Mouse (Mus musculus): ENCODE measurements around the gene Zfp446. TPM values are rescaled to one million over a fixed set of nuclear protein-coding genes. Genes with fewer than 3 reads are reported as not detected.
A peak's percentile ranks its signal among the peaks of the same experiment; 100 is the strongest.

Zfp446 gene
- polyA plus RNA-seq, 1 experiment from 2014 or later, result 11.2 TPM

DNA sequence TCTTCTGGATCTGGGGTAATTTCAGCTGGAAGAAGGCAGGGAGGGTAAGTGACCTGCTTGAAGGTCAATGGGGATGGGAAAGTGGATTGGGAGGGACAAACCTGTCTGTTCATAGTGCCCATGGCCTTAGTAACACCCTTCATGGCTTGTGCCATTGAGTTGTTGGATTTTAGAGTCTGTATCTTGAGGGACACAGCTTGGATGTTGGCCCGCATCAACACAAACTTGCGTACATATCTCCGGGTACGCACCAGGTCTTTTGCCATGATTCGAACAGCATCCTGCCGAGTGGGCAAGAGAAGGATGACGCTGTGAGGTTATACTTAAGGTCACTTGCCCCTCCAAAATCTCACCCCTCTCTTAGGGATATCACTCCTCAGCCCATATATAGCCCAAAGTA, 54.9 kb downstream of the Zfp446 start:
- no peak for ATAC-seq (replicated peaks; ENCODE audit: low FRiP score)
- Histone ChIP-seq H3K9me3 (replicated peaks) (no peaks in the 10 kb centered on the region), H3K9ac (no peak overlapping the region), H3K4me2 (no peak overlapping the region), H3K27ac (no peak overlapping the region), H3K4me1 (peaks cover 57% of the 10 kb centered on the region), H3K27me3 (no peaks in the 10 kb centered on the region), H3K4me3 (replicated peaks) (no peak overlapping the region), H3K36me3 (peaks cover 79% of the 10 kb centered on the region)
- WGBS, result 91% methylated on average over 7 of the region's 7 CpGs

DNA sequence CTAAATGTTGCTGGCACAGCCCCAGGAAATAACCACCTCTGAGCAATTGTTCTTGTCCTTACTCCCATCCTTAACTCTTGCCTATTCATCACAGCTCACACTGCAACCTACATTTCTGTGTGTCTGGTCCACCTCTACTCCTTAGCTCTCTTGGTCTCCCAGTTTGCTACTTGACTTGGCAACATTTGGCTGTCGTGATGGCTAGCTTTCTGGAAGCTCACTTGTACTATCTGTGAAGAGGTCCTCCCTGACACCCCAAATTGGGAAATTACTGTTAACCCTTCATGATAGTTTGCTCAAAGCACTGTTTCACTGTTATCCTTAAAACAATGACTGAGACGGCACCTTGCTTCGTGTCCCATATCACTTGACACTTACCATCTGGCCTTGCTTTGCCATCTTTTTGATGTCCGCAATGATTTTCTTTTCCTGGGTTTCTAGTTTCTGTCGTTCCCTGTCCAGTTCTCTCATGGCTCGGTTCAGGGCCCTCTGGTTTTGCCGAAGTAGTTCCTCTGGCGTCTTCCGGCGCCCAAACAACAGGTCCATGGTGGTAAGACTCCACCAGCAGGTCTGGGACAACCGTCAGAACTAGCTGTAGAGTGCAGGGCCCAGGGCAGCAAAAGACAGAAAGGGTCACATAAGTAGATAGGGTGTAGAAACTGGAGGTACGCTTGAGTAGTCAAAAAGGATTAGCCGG, 56.0 kb downstream of the Zfp446 start:
- peaks cover 53% of the 10 kb centered on the region for H3K4me1 ChIP-seq
- H3K4me3 ChIP-seq (replicated peaks), result peak overlapping the region; percentile 68
- no peaks in the 10 kb centered on the region for H3K27me3 ChIP-seq
- peaks cover 68% of the 10 kb centered on the region for H3K36me3 ChIP-seq
- peak overlapping the region; percentile 96 for H3K27ac ChIP-seq
- H3K4me2 ChIP-seq, result peak overlapping the region; percentile 89
- no peak for ATAC-seq (replicated peaks; ENCODE audit: low FRiP score)
- H3K9me3 ChIP-seq (replicated peaks), result no peaks in the 10 kb centered on the region
- 37% methylated on average over 13 of the region's 13 CpGs for WGBS
- H3K9ac ChIP-seq, result peak overlapping the region; percentile 77

DNA sequence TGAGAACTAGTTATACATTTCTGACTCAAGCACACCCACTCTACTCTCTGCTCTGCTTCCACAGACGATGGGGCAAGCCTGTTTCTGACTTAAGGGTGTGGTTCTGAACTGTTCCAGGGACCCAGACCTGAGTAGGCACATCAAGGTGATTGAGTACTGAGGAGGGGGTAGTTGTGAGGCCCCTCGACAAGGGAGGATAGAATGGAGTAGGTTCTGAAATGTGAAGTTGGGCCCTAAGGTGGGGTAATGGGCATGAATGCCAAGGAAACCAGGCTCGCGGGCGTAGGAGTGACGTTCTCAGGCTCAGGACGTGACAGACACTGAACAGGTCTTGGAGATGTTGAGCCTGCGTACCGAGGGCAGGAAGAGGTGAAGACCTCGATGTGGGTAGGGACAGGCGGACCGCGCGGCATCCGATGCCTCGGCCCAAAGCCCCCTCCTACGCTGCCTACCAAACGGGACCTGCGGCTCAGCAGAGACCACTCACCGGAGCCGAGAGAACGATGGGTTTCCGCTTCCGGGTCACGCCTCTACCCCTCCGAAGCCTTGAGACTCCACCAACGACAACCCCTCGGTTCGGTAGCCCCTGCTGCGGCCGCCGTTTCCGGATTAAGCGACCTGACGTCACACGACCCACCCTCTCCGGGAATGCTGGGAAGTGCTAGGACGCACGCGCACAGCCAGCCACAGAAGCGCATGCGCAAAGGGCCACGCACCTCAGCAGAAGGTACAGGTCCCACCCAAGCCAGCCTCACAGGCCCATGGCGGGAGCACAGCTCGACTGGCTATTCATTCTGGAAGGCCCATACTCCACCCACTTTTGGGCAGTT, 56.7 kb downstream of the Zfp446 start, which contains the start of gene Chmp2a:
TSS of gene Chmp2a (minus strand) at position 660 of the 830 bp plus-strand sequence.
- Histone ChIP-seq H3K9me3 (replicated peaks) (no peaks in the 10 kb centered on the region), H3K4me3 (replicated peaks) (peak within 1 kb of the TSS; percentile 84), H3K4me1 (peaks cover 54% of the 10 kb centered on the region), H3K36me3 (peaks cover 60% of the 10 kb centered on the region), H3K4me2 (peak within 1 kb of the TSS; percentile 89), H3K27ac (peak within 1 kb of the TSS; percentile 96), H3K27me3 (no peaks in the 10 kb centered on the region), H3K9ac (peak within 1 kb of the TSS; percentile 77)
- WGBS, result 1% methylated on average over 45 of the region's 45 CpGs
- ATAC-seq (replicated peaks; ENCODE audit: low FRiP score), result peak; percentile 77

Other genes with a start within 250 kb of the Zfp446 start
- not detected in 2 replicates for gene Vmn2r56, start 242.8 kb upstream of the Zfp446 start, polyA plus RNA-seq (2015; fragmentation: Nextera tagmentation; extraction: Ambion mirVana)
- 7.9 and 8.9 TPM in 2 replicates for gene Zscan18, start 174.2 kb upstream of the Zfp446 start, polyA plus RNA-seq (2015; fragmentation: Nextera tagmentation; extraction: Ambion mirVana)
- gene Zfp329, start 159.0 kb upstream of the Zfp446 start, polyA plus RNA-seq (2015; fragmentation: Nextera tagmentation; extraction: Ambion mirVana), result 15.8 and 16.4 TPM in 2 replicates
- gene Zfp110, start 143.1 kb upstream of the Zfp446 start, polyA plus RNA-seq (2015; fragmentation: Nextera tagmentation; extraction: Ambion mirVana), result 32.3 and 34.0 TPM in 2 replicates
- 3.7 and 3.8 TPM in 2 replicates for gene Zfp128, start 96.7 kb upstream of the Zfp446 start, polyA plus RNA-seq (2015; fragmentation: Nextera tagmentation; extraction: Ambion mirVana)
- 19.3 and 19.9 TPM in 2 replicates for gene Zscan22, start 80.0 kb upstream of the Zfp446 start, polyA plus RNA-seq (2015; fragmentation: Nextera tagmentation; extraction: Ambion mirVana)
- gene Rps5, start 55.6 kb upstream of the Zfp446 start, polyA plus RNA-seq (2015; fragmentation: Nextera tagmentation; extraction: Ambion mirVana), result 1,034 and 1,085 TPM in 2 replicates
- 0.45 and 0.77 TPM in 2 replicates for gene Rnf225, start 50.4 kb upstream of the Zfp446 start, polyA plus RNA-seq (2015; fragmentation: Nextera tagmentation; extraction: Ambion mirVana)
- gene Zfp324, start 12.0 kb upstream of the Zfp446 start, polyA plus RNA-seq (2015; fragmentation: Nextera tagmentation; extraction: Ambion mirVana), result 9.8 and 11.4 TPM in 2 replicates
- gene Slc27a5, start 20.3 kb downstream of the Zfp446 start, polyA plus RNA-seq (2015; fragmentation: Nextera tagmentation; extraction: Ambion mirVana), result 0.15 and 0.44 TPM in 2 replicates
- gene Trim28, start 21.3 kb downstream of the Zfp446 start, polyA plus RNA-seq (2015; fragmentation: Nextera tagmentation; extraction: Ambion mirVana), result 283 and 298 TPM in 2 replicates
- 22.1 and 24.8 TPM in 2 replicates for gene Zbtb45, start 32.2 kb downstream of the Zfp446 start, polyA plus RNA-seq (2015; fragmentation: Nextera tagmentation; extraction: Ambion mirVana)
- 144 and 146 TPM in 2 replicates for gene Chmp2a, start 57.0 kb downstream of the Zfp446 start, polyA plus RNA-seq (2015; fragmentation: Nextera tagmentation; extraction: Ambion mirVana)
- 113 and 114 TPM in 2 replicates for gene Ube2m, start 60.4 kb downstream of the Zfp446 start, polyA plus RNA-seq (2015; fragmentation: Nextera tagmentation; extraction: Ambion mirVana)
- 2.8 and 4.3 TPM in 2 replicates for gene Mzf1, start 76.9 kb downstream of the Zfp446 start, polyA plus RNA-seq (2015; fragmentation: Nextera tagmentation; extraction: Ambion mirVana)
- not detected in 2 replicates for gene Vmn1r85, start 117.3 kb downstream of the Zfp446 start, polyA plus RNA-seq (2015; fragmentation: Nextera tagmentation; extraction: Ambion mirVana)
- gene Vmn1r86, start 142.1 kb downstream of the Zfp446 start, polyA plus RNA-seq (2015; fragmentation: Nextera tagmentation; extraction: Ambion mirVana), result not detected in 2 replicates
- not detected in 2 replicates for gene Vmn1r87, start 162.3 kb downstream of the Zfp446 start, polyA plus RNA-seq (2015; fragmentation: Nextera tagmentation; extraction: Ambion mirVana)
- not detected in 2 replicates for gene Vmn1r88, start 181.7 kb downstream of the Zfp446 start, polyA plus RNA-seq (2015; fragmentation: Nextera tagmentation; extraction: Ambion mirVana)
- gene Vmn1r89, start 235.2 kb downstream of the Zfp446 start, polyA plus RNA-seq (2015; fragmentation: Nextera tagmentation; extraction: Ambion mirVana), result not detected in 2 replicates

Measured in kidney, embryonic 15.5 days (tissue).